Mouse (Mus musculus) midbrain, embryonic 13.5 days (tissue): Measurements from ENCODE around the gene Capn12. TPM values are rescaled to one million over a fixed set of nuclear protein-coding genes. Genes with fewer than 3 reads are reported as not detected.
"Not testable (repeated sequence)": the region's sequence is repeated elsewhere in the genome, so short reads cannot be mapped to it uniquely, and the experiment has no call there.

Source experiments
- ATAC-seq: fragments of 200-750 bp; cut with Nextera tagmentation; 2 replicates; pipeline ENCODE4 v1.8.0; 2017; ENCODE audit warnings: mild to moderate bottlenecking, moderate TSS enrichment, moderate library complexity
- H3K27ac ChIP-seq: fragments of 300-500 bp; sonication (generic); 2 replicates; pipeline ENCODE4 v1.5.1; 2015; ENCODE audit warnings: inconsistent platforms, mild to moderate bottlenecking, moderate library complexity
- H3K27me3 ChIP-seq: fragments of 300-500 bp; sonication (generic); 2 replicates; pipeline ENCODE4 v1.6.1; 2015; ENCODE audit warnings: mild to moderate bottlenecking, inconsistent platforms
- H3K36me3 ChIP-seq: fragments of 300-500 bp; sonication (generic); 2 replicates; pipeline ENCODE4 v1.6.1; 2015; ENCODE audit warnings: mild to moderate bottlenecking, inconsistent platforms
- H3K4me1 ChIP-seq: fragments of 300-500 bp; sonication (generic); replicated peaks from 2 replicates; pipeline ENCODE4 v1.6.1; 2015; ENCODE audit warnings: inconsistent platforms
- H3K4me2 ChIP-seq: fragments of 300-500 bp; sonication (generic); replicated peaks from 2 replicates; pipeline ENCODE4 v1.6.1; 2015; ENCODE audit warnings: moderate library complexity, mild to moderate bottlenecking, inconsistent platforms
- H3K4me3 ChIP-seq: fragments of 300-500 bp; sonication (generic); replicated peaks from 2 replicates; pipeline ENCODE4 v1.5.1; 2015; ENCODE audit warnings: mild to moderate bottlenecking, inconsistent platforms
- H3K9ac ChIP-seq: fragments of 300-500 bp; sonication (generic); replicated peaks from 2 replicates; pipeline ENCODE4 v1.6.1; 2015; ENCODE audit warnings: mild to moderate bottlenecking, inconsistent platforms
- H3K9me3 ChIP-seq: fragments of 300-500 bp; sonication (generic); 2 replicates; pipeline ENCODE4 v1.6.1; 2016; ENCODE audit warnings: mild to moderate bottlenecking, inconsistent platforms
- WGBS: fragments of 180-500 bp; shearing (Covaris S2); methylation state at CpG from one replicate; pipeline ENCODE4 v1.1.7; 2015; 5-methylcytosine and 5-hydroxymethylcytosine counted together
- polyA plus RNA-seq: library from polyadenylated mRNA; unstranded; fragments of >200 nt; fragmentation: Nextera tagmentation; extraction: Ambion mirVana; gene quantifications from 2 replicates; pipeline ENCODE4 v1.2.1, GENCODE M21; 2015

Capn12 gene
- polyA plus RNA-seq, 1 experiment from 2014 or later, result 0.62 TPM

- WGBS, result 79% methylated on average over 11 of the region's 11 CpGs
- Histone ChIP-seq H3K9ac (no peak overlapping the region), H3K4me1 (no peaks in the 10 kb centered on the region), H3K36me3 (no peaks in the 10 kb centered on the region), H3K27me3 (peaks cover 19% of the 10 kb centered on the region), H3K4me3 (no peak overlapping the region), H3K27ac (no peak overlapping the region), H3K4me2 (no peak overlapping the region), H3K9me3 (no peaks in the 10 kb centered on the region)
- ATAC-seq, result no peak
These were observed 1.8 kb downstream of the Capn12 start for GRCm38 (mm10) chr7:28883039-28883438.

- not testable (repeated sequence) for H3K4me1 ChIP-seq, ATAC-seq, H3K36me3 ChIP-seq, H3K9ac ChIP-seq, H3K4me2 ChIP-seq, H3K4me3 ChIP-seq, H3K9me3 ChIP-seq, H3K27ac ChIP-seq
- H3K27me3 ChIP-seq, result peaks cover 25% of the 10 kb centered on the region
- 86% methylated on average over 4 of the region's 4 CpGs for WGBS
These were observed 2.5 kb downstream of the Capn12 start for GRCm38 (mm10) chr7:28883704-28884103.

GRCm38 (mm10) chr7:28886486-28886885 is 5.3 kb downstream of the Capn12 start:
- Histone ChIP-seq H3K27me3 (peaks cover 48% of the 10 kb centered on the region), H3K36me3 (peaks cover 8% of the 10 kb centered on the region), H3K4me3 (no peak overlapping the region), H3K9ac (no peak overlapping the region), H3K4me1 (peaks cover 11% of the 10 kb centered on the region), H3K4me2 (no peak overlapping the region), H3K27ac (no peak overlapping the region), H3K9me3 (no peaks in the 10 kb centered on the region)
- WGBS, result 23% methylated on average over 14 of the region's 14 CpGs
- 0 out of 2 replicates have a peak, but pooled peaks have one; percentile 24 for ATAC-seq

GRCm38 (mm10) chr7:28888701-28889161 is 7.5 kb downstream of the Capn12 start:
- peak; percentile 58; the same call in 1 of the 2 replicates for ATAC-seq
- WGBS, result 4% methylated on average over 27 of the region's 27 CpGs
- H3K4me2 ChIP-seq, result peak overlapping the region; percentile 56

GRCm38 (mm10) chr7:28892601-28893000 is 11.4 kb downstream of the Capn12 start:
- H3K9me3 ChIP-seq, result no peaks in the 10 kb centered on the region
- no peak overlapping the region for H3K4me2 ChIP-seq
- no peak for ATAC-seq
- H3K27ac ChIP-seq, result no peak overlapping the region
- H3K9ac ChIP-seq, result no peak overlapping the region
- peaks cover 68% of the 10 kb centered on the region for H3K36me3 ChIP-seq
- peaks cover 33% of the 10 kb centered on the region for H3K27me3 ChIP-seq
- no peak overlapping the region for H3K4me3 ChIP-seq
- peaks cover 11% of the 10 kb centered on the region for H3K4me1 ChIP-seq
- 95% methylated on average over 17 of the region's 17 CpGs for WGBS

More at GRCm38 (mm10) chr7:28888701-28889161, 7.5 kb downstream of the Capn12 start:
- H3K36me3 ChIP-seq, result peaks cover 29% of the 10 kb centered on the region
- H3K9ac ChIP-seq, result peak overlapping the region; percentile 46
- H3K9me3 ChIP-seq, result no peaks in the 10 kb centered on the region
- H3K27me3 ChIP-seq, result peaks cover 48% of the 10 kb centered on the region
- peak overlapping the region; percentile 37 for H3K4me3 ChIP-seq
- no peak overlapping the region for H3K27ac ChIP-seq
- H3K4me1 ChIP-seq, result peaks cover 11% of the 10 kb centered on the region

- Histone ChIP-seq H3K4me2 (no peak overlapping the region), H3K36me3 (peaks cover 79% of the 10 kb centered on the region), H3K4me3 (no peak overlapping the region), H3K27me3 (peaks cover 22% of the 10 kb centered on the region), H3K9ac (0 out of 2 replicates have a peak overlapping the region, but pooled peaks have one; percentile 7), H3K9me3 (no peaks in the 10 kb centered on the region), H3K27ac (no peak overlapping the region), H3K4me1 (peaks cover 4% of the 10 kb centered on the region)
- peak; percentile 50; the same call in 1 of the 2 replicates for ATAC-seq
- WGBS, result 57% methylated on average over 7 of the region's 7 CpGs
These were observed 12.5 kb downstream of the Capn12 start for GRCm38 (mm10) chr7:28893643-28894265.

- Histone ChIP-seq H3K4me3 (no peak overlapping the region), H3K27me3 (peaks cover 10% of the 10 kb centered on the region), H3K27ac (no peak overlapping the region), H3K4me2 (no peak overlapping the region), H3K4me1 (no peaks in the 10 kb centered on the region), H3K9me3 (no peaks in the 10 kb centered on the region), H3K36me3 (peaks cover 90% of the 10 kb centered on the region), H3K9ac (no peak overlapping the region)
- ATAC-seq, result no peak
- 49% methylated on average over 5 of the region's 5 CpGs for WGBS
These were observed 13.7 kb downstream of the Capn12 start for GRCm38 (mm10) chr7:28894942-28895341.

GRCm38 (mm10) chr7:28897661-28898060 is 16.4 kb downstream of the Capn12 start:
- Histone ChIP-seq H3K4me2 (no peak overlapping the region), H3K4me1 (no peaks in the 10 kb centered on the region), H3K27me3 (no peaks in the 10 kb centered on the region), H3K9me3 (no peaks in the 10 kb centered on the region), H3K27ac (no peak overlapping the region), H3K4me3 (no peak overlapping the region), H3K9ac (no peak overlapping the region), H3K36me3 (peaks cover 97% of the 10 kb centered on the region)
- 94% methylated on average over 6 of the region's 6 CpGs for WGBS
- ATAC-seq, result no peak

GRCm38 (mm10) chr7:28899972-28900371 is 18.8 kb downstream of the Capn12 start:
- Histone ChIP-seq H3K9me3 (no peaks in the 10 kb centered on the region), H3K9ac (no peak overlapping the region), H3K27me3 (no peaks in the 10 kb centered on the region), H3K27ac (no peak overlapping the region), H3K4me2 (no peak overlapping the region), H3K4me3 (no peak overlapping the region), H3K36me3 (peaks cover 99% of the 10 kb centered on the region), H3K4me1 (no peaks in the 10 kb centered on the region)
- WGBS, result 88% methylated on average over 4 of the region's 4 CpGs
- ATAC-seq, result no peak

GRCm38 (mm10) chr7:28901311-28902125 is 20.3 kb downstream of the Capn12 start:
- no peak for ATAC-seq

GRCm38 (mm10) chr7:28902180-28902579 is 21.0 kb downstream of the Capn12 start:
- no peak for ATAC-seq
- no peak overlapping the region for H3K4me3 ChIP-seq
- no peaks in the 10 kb centered on the region for H3K27me3 ChIP-seq
- H3K4me1 ChIP-seq, result no peaks in the 10 kb centered on the region
- H3K9ac ChIP-seq, result no peak overlapping the region
- no peak overlapping the region for H3K4me2 ChIP-seq
- H3K27ac ChIP-seq, result no peak overlapping the region
- peaks cover 99% of the 10 kb centered on the region for H3K36me3 ChIP-seq
- WGBS, result 93% methylated on average over 6 of the region's 6 CpGs
- no peaks in the 10 kb centered on the region for H3K9me3 ChIP-seq

More at GRCm38 (mm10) chr7:28901311-28902125, 20.3 kb downstream of the Capn12 start:
- H3K36me3 ChIP-seq, result peaks cover 99% of the 10 kb centered on the region
- H3K4me3 ChIP-seq, result no peak overlapping the region
- H3K4me1 ChIP-seq, result no peaks in the 10 kb centered on the region
- H3K9ac ChIP-seq, result no peak overlapping the region
- H3K27me3 ChIP-seq, result no peaks in the 10 kb centered on the region
- no peak overlapping the region for H3K27ac ChIP-seq
- no peak overlapping the region for H3K4me2 ChIP-seq
- H3K9me3 ChIP-seq, result no peaks in the 10 kb centered on the region
- WGBS, result 96% methylated on average over 13 of the region's 13 CpGs

GRCm38 (mm10) chr7:28902809-28903208 is 21.6 kb downstream of the Capn12 start:
- Histone ChIP-seq H3K4me2 (no peak overlapping the region), H3K27me3 (no peaks in the 10 kb centered on the region), H3K27ac (no peak overlapping the region), H3K4me1 (no peaks in the 10 kb centered on the region), H3K9ac (no peak overlapping the region), H3K4me3 (no peak overlapping the region), H3K36me3 (peaks cover 99% of the 10 kb centered on the region), H3K9me3 (no peaks in the 10 kb centered on the region)
- 92% methylated on average over 3 of the region's 3 CpGs for WGBS
- ATAC-seq, result no peak
